Mouse (Mus musculus): ENCODE data around the gene Xlr5c.
"Not testable (repeated sequence)": the region's sequence is repeated elsewhere in the genome, so short reads cannot be mapped to it uniquely, and the experiment has no call there.

Xlr5c gene

GRCm38 (mm10) chrX:73292876-73293275, at the start of gene Xlr5c, which contains the start of gene Xlr5a:
Xlr5c (minus strand) TSS chrX:73292976.
Xlr5a (minus strand) TSS chrX:73292976.
- not testable (repeated sequence) for DNase-seq

- DNase-seq, result peak; percentile 77
Observed at GRCm38 (mm10) chrX:73342483-73342895, 49.7 kb upstream of the Xlr5c start, which contains the start of gene Zfp275. Zfp275 (plus strand) TSS chrX:73342621.

GRCm38 (mm10) chrX:73342068-73342467, 49.3 kb upstream of the Xlr5c start:
- no peak for DNase-seq

- DNase-seq, result no peak
Observed at GRCm38 (mm10) chrX:73341473-73341872, 48.7 kb upstream of the Xlr5c start.

- DNase-seq, result no peak
Observed at GRCm38 (mm10) chrX:73336740-73337139, 44.0 kb upstream of the Xlr5c start, which contains the start of gene Gm45015. Gm45015 (minus strand) TSS chrX:73336840.

GRCm38 (mm10) chrX:73333548-73333947, 40.8 kb upstream of the Xlr5c start:
- DNase-seq, result no peak

GRCm38 (mm10) chrX:73327215-73327614, 34.4 kb upstream of the Xlr5c start:
- DNase-seq, result no peak

GRCm38 (mm10) chrX:73321029-73321428, 28.3 kb upstream of the Xlr5c start:
- no peak for DNase-seq

GRCm38 (mm10) chrX:73312522-73312921, 19.7 kb upstream of the Xlr5c start:
- DNase-seq, result peak; percentile 20

GRCm38 (mm10) chrX:73295745-73296144, 3.0 kb upstream of the Xlr5c start:
- DNase-seq, result not testable (repeated sequence)

GRCm38 (mm10) chrX:73265270-73265669, 27.5 kb downstream of the Xlr5c start, which contains the start of gene Xlr3c:
Xlr3c (minus strand) TSS chrX:73265390.
- not testable (repeated sequence) for DNase-seq

- peak; percentile 5 for DNase-seq
Observed at GRCm38 (mm10) chrX:73262428-73262827, 30.3 kb downstream of the Xlr5c start.

GRCm38 (mm10) chrX:73242821-73243325, 49.9 kb downstream of the Xlr5c start, which contains the start of gene Xlr4c:
Xlr4c (minus strand) TSS chrX:73243130.
- DNase-seq, result not testable (repeated sequence)
